In genomic region chr11:101943055-101943454, GRCm38 (mm10) we compare ENCODE assay signal across 33 mouse cellular contexts. TPM values are rescaled to one million over a fixed set of nuclear protein-coding genes. Genes with fewer than 3 reads are reported as not detected.
DNase-seq lines count a peak whose midpoint lies in the region; ATAC-seq lines count a peak whose summit lies in the region.
"Had no signal": no experiment of that assay in that cellular context is flagged by ENCODE, and none has a peak within 500 bp of the region (broad histone marks: within the 10 kb centered on the region; RNA-seq: fewer than 3 reads in every experiment).

No protein-coding gene starts in this region.

- H3K9me3 ChIP-seq in heart, embryonic 12.5 days (replicated peaks) = no peaks in the 10 kb centered on the region
- H3K9me3 ChIP-seq: hindbrain, embryonic 13.5 days; limb, embryonic 12.5 days; liver, embryonic 12.5 days; midbrain, embryonic 12.5 days had no signal

- no peaks in the 10 kb centered on the region for H3K36me3 ChIP-seq in heart, embryonic 12.5 days
- H3K36me3 ChIP-seq: hindbrain, embryonic 13.5 days; limb, embryonic 12.5 days; liver, embryonic 12.5 days; midbrain, embryonic 12.5 days had no signal

- H3K27ac ChIP-seq in heart, embryonic 12.5 days (ENCODE audit: poor library complexity, severe bottlenecking) = no peak overlapping the region
- H3K27ac ChIP-seq: heart, adult 2 months; hindbrain, embryonic 13.5 days; limb, embryonic 12.5 days; liver, embryonic 12.5 days; midbrain, embryonic 12.5 days had no signal

- H3K4me3 ChIP-seq in heart, embryonic 12.5 days = no peak overlapping the region
- H3K4me3 ChIP-seq: heart, adult 2 months; hindbrain, embryonic 13.5 days; limb, embryonic 12.5 days; liver, embryonic 12.5 days; midbrain, embryonic 12.5 days had no signal

- peaks cover 6% of the 10 kb centered on the region; the same call in 1 of the 2 replicates for H3K4me1 ChIP-seq in heart, embryonic 12.5 days (replicated peaks)
- H3K4me1 ChIP-seq: liver, embryonic 12.5 days; midbrain, embryonic 12.5 days had no signal

- no peak for ATAC-seq in heart, embryonic 12.5 days (ENCODE audit: insufficient number of reproducible peaks, low FRiP score)
- ATAC-seq: forebrain, postnatal 0 days; liver, embryonic 12.5 days had no signal

- H3K27me3 ChIP-seq in heart, embryonic 12.5 days (replicated peaks) = no peaks in the 10 kb centered on the region

- no peak overlapping the region for H3K9ac ChIP-seq in heart, embryonic 12.5 days
- H3K9ac ChIP-seq: forebrain, postnatal 0 days; hindbrain, embryonic 13.5 days; limb, embryonic 12.5 days; liver, embryonic 12.5 days; midbrain, embryonic 12.5 days had no signal

- DNase-seq in adrenal gland, postnatal 25 days = peak; percentile 32
- no peak for DNase-seq in adrenal gland, postnatal 14 days
- DNase-seq in brain, adult 2 months (ENCODE audit: low read depth, low spot score) = peak; percentile 96
- DNase-seq in cerebellum, adult 8-10 months = peak; percentile 88
- DNase-seq in cerebellum, postnatal 36 days = peak; percentile 95 to 96
- DNase-seq in lung, postnatal 25 days (ENCODE audit: low spot score) = no peak
- DNase-seq: forebrain, postnatal 0 days; gastrocnemius, postnatal 25 days; heart, adult 2 months; heart, postnatal 36 days; kidney, adult 18-20 months; lung, adult 18-20 months; lung, postnatal 10 days; right cerebral cortex, postnatal 25 days; spleen, adult 18-20 months; thymus, postnatal 25 days had no signal

- 37% methylated on average over 3 of the region's 3 CpGs for WGBS in heart, embryonic 12.5 days

- no peak overlapping the region for H3K4me2 ChIP-seq in heart, embryonic 12.5 days
- H3K4me2 ChIP-seq: hindbrain, embryonic 13.5 days; limb, embryonic 12.5 days; liver, embryonic 12.5 days; midbrain, embryonic 12.5 days had no signal

RNA-seq across cellular contexts. Expression of gene Sost, which starts 23.8 kb away (rescaled TPM):
- total RNA-seq in adrenal gland, postnatal 25 days (2021) = not detected in 2 replicates
- 1.6 TPM in 1 of 2 replicates, not detected in the other for total RNA-seq in adrenal gland, postnatal 14 days (2021)
- polyA plus RNA-seq in heart, embryonic 12.5 days (2016; fragmentation: Nextera tagmentation; extraction: Ambion mirVana) = 0.77 and 1.6 TPM in 2 replicates
- total RNA-seq: adrenal gland, adult 18-20 months; ES-E14; forebrain, postnatal 0 days; gastrocnemius, postnatal 25 days; layer of hippocampus, postnatal 14 days; left cerebral cortex, postnatal 10 days; megakaryocyte progenitor cell, adult 5-6 weeks had no signal
- polyA plus RNA-seq: embryonic facial prominence, embryonic 11.5 days; forebrain, embryonic 11.5 days; forebrain, postnatal 0 days; neural tube, embryonic 11.5 days; stomach, embryonic 14.5 days had no signal

RNA-seq across cellular contexts. Expression of gene Cfap97d1, which starts 41.0 kb away (rescaled TPM):
- not detected in 2 replicates for total RNA-seq in adrenal gland, postnatal 25 days (2021)
- not detected in 2 replicates for total RNA-seq in adrenal gland, postnatal 14 days (2021)
- polyA plus RNA-seq in heart, embryonic 12.5 days (2016; fragmentation: Nextera tagmentation; extraction: Ambion mirVana) = not detected in 2 replicates
- total RNA-seq: adrenal gland, adult 18-20 months; ES-E14; forebrain, postnatal 0 days; gastrocnemius, postnatal 25 days; heart, adult 2 months; heart, postnatal 36 days; layer of hippocampus, adult 18-20 months; layer of hippocampus, postnatal 14 days; left cerebral cortex, postnatal 10 days; megakaryocyte progenitor cell, adult 5-6 weeks had no signal
- polyA plus RNA-seq: embryonic facial prominence, embryonic 11.5 days; forebrain, embryonic 11.5 days; forebrain, postnatal 0 days; heart, adult 2 months; heart, embryonic 14.5 days; hindbrain, embryonic 13.5 days; kidney, embryonic 16.5 days; limb, embryonic 12.5 days; liver, embryonic 12.5 days; midbrain, embryonic 12.5 days; neural tube, embryonic 11.5 days; stomach, embryonic 14.5 days had no signal

RNA-seq across cellular contexts. Expression of gene Dusp3, which starts 43.8 kb away (rescaled TPM):
- total RNA-seq in adrenal gland, postnatal 25 days (2021) = 77.9 and 78.9 TPM in 2 replicates
- total RNA-seq in adrenal gland, postnatal 14 days (2021) = 100 and 103 TPM in 2 replicates
- polyA plus RNA-seq in heart, embryonic 12.5 days (2016; fragmentation: Nextera tagmentation; extraction: Ambion mirVana) = 53.7 and 54.9 TPM in 2 replicates

RNA-seq across cellular contexts. Expression of gene Meox1, which starts 48.9 kb away (rescaled TPM):
- 4.5 and 5.0 TPM in 2 replicates for total RNA-seq in adrenal gland, postnatal 25 days (2021)
- total RNA-seq in adrenal gland, postnatal 14 days (2021) = 8.4 and 9.2 TPM in 2 replicates
- 22.7 and 24.1 TPM in 2 replicates for polyA plus RNA-seq in heart, embryonic 12.5 days (2016; fragmentation: Nextera tagmentation; extraction: Ambion mirVana)
- total RNA-seq: megakaryocyte progenitor cell, adult 5-6 weeks had no signal

Comparison
In these comparisons a context has a peak if more than half of its experiments do, and no peak if none do; other contexts are left out.
1. DNase-seq: peak in adrenal gland, postnatal 25 days (single experiment), brain, adult 2 months (single experiment), cerebellum, adult 8-10 months (single experiment) and cerebellum, postnatal 36 days (2 of 2); none in adrenal gland, postnatal 14 days (single experiment) and lung, postnatal 25 days (single experiment).